Mouse (Mus musculus): ENCODE data around the gene Srrd. TPM values are rescaled to one million over a fixed set of nuclear protein-coding genes. Genes with fewer than 3 reads are reported as not detected.

The Srrd gene
- polyA plus RNA-seq, 1 experiment from 2014 or later, result 56.0 TPM

DNA sequence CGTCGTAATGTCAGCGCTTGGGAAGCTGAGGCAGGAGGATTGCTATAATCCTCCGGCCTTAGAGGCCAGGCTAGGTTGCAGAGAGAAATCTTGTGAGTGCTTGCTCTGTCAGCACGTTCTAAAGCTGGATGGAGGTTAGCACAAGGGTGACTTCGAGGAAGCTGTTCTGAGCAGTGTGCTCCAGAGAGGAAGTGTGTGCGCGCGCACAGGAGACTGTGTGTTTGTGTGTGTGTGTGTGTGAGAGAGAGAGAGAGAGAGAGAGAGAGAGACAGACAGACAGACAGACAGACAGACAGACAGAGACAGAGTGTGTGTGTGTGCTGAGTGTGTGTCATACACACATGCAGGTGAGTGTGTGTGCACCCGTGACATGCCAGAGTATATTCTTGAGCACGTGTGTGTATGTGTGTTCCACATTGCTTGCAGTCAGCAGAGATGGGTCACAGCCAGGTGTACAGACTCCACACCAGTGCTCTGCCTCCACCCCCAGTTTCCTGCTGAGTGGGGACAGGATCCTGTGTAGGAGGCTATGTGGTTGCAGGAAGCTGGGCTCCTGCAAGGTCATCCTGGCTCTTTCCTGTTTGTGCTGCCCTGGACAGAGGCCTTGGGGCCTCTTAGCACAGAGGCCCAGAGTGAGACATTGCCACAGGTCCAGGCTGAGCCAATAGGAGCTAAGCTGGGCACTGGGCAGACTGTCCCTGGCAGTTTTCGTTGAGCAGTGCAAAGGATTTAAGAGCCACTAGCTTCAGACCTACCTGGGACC, 44.4 kb downstream of the Srrd start:
- Histone ChIP-seq H3K4me1 (ENCODE audit: control insufficient read depth, insufficient read depth, low read length) (no peaks in the 10 kb centered on the region), H3K4me2 (ENCODE audit: low read depth, severe bottlenecking) (no peak overlapping the region), H3K27ac (replicated peaks; ENCODE audit: low read depth, low read length) (no peak overlapping the region), H3K4me3 (ENCODE audit: low read depth, low read length) (no peak overlapping the region), H3K27me3 (ENCODE audit: control insufficient read depth, insufficient read depth, low read length) (no peaks in the 10 kb centered on the region), H3K9ac (ENCODE audit: low read length) (no peak overlapping the region), H3K9me3 (ENCODE audit: control insufficient read depth, low read length) (no peaks in the 10 kb centered on the region), H3K36me3 (ENCODE audit: control insufficient read depth, insufficient read depth, low read length) (no peaks in the 10 kb centered on the region)
- 85% methylated on average over 12 of the region's 12 CpGs for WGBS
- no peak for ATAC-seq (ENCODE audit: insufficient number of reproducible peaks, low FRiP score, low TSS enrichment, low read depth)
- no peak for DNase-seq (ENCODE audit: low spot score)

DNA sequence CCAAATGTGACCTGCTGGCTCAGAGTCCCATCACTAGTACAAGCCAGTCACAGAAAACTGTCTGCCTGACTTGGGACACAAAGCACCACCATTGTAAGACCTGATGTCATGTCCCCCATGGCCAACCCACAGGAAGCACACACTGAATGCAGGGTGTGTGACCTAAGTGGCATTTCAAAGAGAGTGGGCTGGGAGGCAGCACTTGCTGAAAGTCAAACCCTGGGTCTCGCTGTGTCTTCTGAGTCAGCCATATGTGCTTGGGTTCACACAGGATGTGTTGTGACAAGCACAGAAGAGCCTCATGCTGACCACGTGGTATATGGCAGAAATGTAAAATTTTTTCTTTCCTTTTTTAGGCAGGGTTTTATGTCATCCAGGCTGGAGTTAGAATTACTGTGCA, 45.6 kb downstream of the Srrd start:
- DNase-seq (ENCODE audit: low spot score), result no peak
- 86% methylated on average over 2 of the region's 2 CpGs for WGBS
- H3K4me1 ChIP-seq (ENCODE audit: control insufficient read depth, insufficient read depth, low read length), result no peaks in the 10 kb centered on the region

DNA sequence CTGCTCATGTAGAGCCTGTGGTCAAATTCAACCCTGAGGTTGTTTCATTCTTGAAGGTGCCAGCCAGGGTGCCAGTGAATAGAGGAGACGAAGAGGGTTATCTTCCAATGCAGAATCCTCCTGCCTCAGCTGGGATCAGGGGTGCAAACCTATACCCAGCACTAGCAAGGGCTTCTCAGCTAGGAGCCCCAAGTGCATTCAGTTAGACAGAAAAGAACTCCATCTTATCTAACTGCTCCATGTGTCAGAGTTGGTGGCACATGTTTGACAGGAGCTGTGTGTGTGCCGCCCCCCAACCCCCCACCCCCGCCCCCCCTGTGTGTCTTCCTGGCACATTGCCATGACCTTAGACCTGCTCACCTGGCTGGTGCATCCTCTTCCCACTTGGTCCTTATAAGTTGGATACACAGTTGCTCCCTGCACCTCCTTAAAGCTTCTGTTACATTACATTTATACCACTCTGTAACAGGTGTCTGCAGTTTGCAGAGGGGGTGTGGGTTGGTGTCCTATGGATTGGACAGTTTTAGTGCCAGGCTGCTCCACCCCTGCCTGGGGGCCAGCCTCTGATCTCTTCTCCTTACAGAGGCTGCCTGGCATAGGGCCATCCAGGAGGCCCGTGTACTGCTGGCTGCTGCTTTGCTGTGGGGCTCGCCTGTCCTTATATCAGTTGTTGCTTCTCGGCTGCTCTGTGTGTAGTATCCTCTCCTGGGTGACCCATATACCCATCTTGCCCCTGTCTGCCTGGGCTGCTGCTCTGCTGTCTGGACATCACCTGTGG, 46.2 kb downstream of the Srrd start:
- Histone ChIP-seq H3K4me2 (ENCODE audit: low read depth, severe bottlenecking) (no peak overlapping the region), H3K4me1 (ENCODE audit: control insufficient read depth, insufficient read depth, low read length) (no peaks in the 10 kb centered on the region), H3K9ac (ENCODE audit: low read length) (no peak overlapping the region), H3K27ac (replicated peaks; ENCODE audit: low read depth, low read length) (no peak overlapping the region), H3K27me3 (ENCODE audit: control insufficient read depth, insufficient read depth, low read length) (no peaks in the 10 kb centered on the region), H3K36me3 (ENCODE audit: control insufficient read depth, insufficient read depth, low read length) (no peaks in the 10 kb centered on the region), H3K9me3 (ENCODE audit: control insufficient read depth, low read length) (no peaks in the 10 kb centered on the region), H3K4me3 (ENCODE audit: low read depth, low read length) (no peak overlapping the region)
- DNase-seq (ENCODE audit: low spot score) (no peak), ATAC-seq (ENCODE audit: insufficient number of reproducible peaks, low FRiP score, low TSS enrichment, low read depth) (no peak)
- 75% methylated on average over 6 of the region's 6 CpGs for WGBS

More for the DNA sequence above, 45.6 kb downstream of the Srrd start:
- Histone ChIP-seq H3K9ac (ENCODE audit: low read length) (no peak overlapping the region), H3K4me3 (ENCODE audit: low read depth, low read length) (no peak overlapping the region), H3K27me3 (ENCODE audit: control insufficient read depth, insufficient read depth, low read length) (no peaks in the 10 kb centered on the region), H3K4me2 (ENCODE audit: low read depth, severe bottlenecking) (no peak overlapping the region), H3K27ac (replicated peaks; ENCODE audit: low read depth, low read length) (no peak overlapping the region), H3K36me3 (ENCODE audit: control insufficient read depth, insufficient read depth, low read length) (no peaks in the 10 kb centered on the region), H3K9me3 (ENCODE audit: control insufficient read depth, low read length) (no peaks in the 10 kb centered on the region)
- no peak for ATAC-seq (ENCODE audit: insufficient number of reproducible peaks, low FRiP score, low TSS enrichment, low read depth)

DNA sequence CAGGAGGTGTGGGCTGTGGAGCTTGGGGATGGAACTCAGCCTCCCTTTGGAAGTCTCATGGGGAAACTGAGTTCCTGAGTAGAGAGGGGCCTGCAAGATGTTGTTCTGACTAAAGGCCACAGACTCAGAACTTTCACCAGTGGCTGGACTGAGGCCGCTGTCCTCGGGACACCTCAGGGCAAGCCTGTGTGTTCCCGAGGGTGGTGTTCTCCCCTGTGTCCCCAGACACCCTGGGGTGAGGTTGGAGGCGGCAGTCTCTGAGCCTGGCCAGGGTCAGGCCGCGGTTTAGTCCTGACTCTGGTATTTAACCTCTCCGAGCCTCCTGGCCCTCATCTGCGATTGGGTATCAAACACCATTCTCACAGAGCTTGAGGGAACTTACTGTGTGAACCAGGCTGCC, 47.3 kb downstream of the Srrd start:
- ATAC-seq (ENCODE audit: insufficient number of reproducible peaks, low FRiP score, low TSS enrichment, low read depth) (no peak), DNase-seq (ENCODE audit: low spot score) (no peak)
- Histone ChIP-seq H3K4me1 (ENCODE audit: control insufficient read depth, insufficient read depth, low read length) (no peaks in the 10 kb centered on the region), H3K27me3 (ENCODE audit: control insufficient read depth, insufficient read depth, low read length) (no peaks in the 10 kb centered on the region), H3K4me2 (ENCODE audit: low read depth, severe bottlenecking) (no peak overlapping the region), H3K4me3 (ENCODE audit: low read depth, low read length) (no peak overlapping the region), H3K27ac (replicated peaks; ENCODE audit: low read depth, low read length) (no peak overlapping the region), H3K9me3 (ENCODE audit: control insufficient read depth, low read length) (no peaks in the 10 kb centered on the region), H3K36me3 (ENCODE audit: control insufficient read depth, insufficient read depth, low read length) (no peaks in the 10 kb centered on the region), H3K9ac (ENCODE audit: low read length) (no peak overlapping the region)
- WGBS, result 63% methylated on average over 8 of the region's 8 CpGs

DNA sequence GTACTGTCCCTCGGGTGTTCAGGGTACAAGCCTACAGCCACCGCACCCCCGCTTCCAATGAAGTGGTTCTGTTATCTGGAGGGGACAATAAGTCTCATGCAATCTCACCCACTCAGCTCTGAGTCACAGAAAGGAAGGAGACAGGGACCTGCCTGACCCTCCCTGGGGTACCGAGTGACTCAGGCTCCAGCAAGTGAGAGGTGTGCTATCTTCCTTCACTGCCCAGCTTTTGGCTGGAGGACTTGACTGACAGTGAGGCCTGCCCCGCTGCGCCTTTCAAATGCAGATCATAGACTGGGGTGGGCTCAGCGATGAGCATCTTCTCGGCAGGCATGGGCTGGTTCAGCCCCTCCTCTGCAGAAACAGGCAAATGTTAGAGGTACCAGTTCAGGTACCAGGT, 47.7 kb downstream of the Srrd start:
- H3K4me1 ChIP-seq (ENCODE audit: control insufficient read depth, insufficient read depth, low read length), result no peaks in the 10 kb centered on the region
- no peaks in the 10 kb centered on the region for H3K36me3 ChIP-seq (ENCODE audit: control insufficient read depth, insufficient read depth, low read length)
- H3K9ac ChIP-seq (ENCODE audit: low read length), result no peak overlapping the region
- H3K27ac ChIP-seq (replicated peaks; ENCODE audit: low read depth, low read length), result no peak overlapping the region
- H3K27me3 ChIP-seq (ENCODE audit: control insufficient read depth, insufficient read depth, low read length), result no peaks in the 10 kb centered on the region
- ATAC-seq (ENCODE audit: insufficient number of reproducible peaks, low FRiP score, low TSS enrichment, low read depth), result no peak
- H3K4me3 ChIP-seq (ENCODE audit: low read depth, low read length), result no peak overlapping the region
- H3K4me2 ChIP-seq (ENCODE audit: low read depth, severe bottlenecking), result no peak overlapping the region
- 46% methylated on average over 8 of the region's 8 CpGs for WGBS
- no peaks in the 10 kb centered on the region for H3K9me3 ChIP-seq (ENCODE audit: control insufficient read depth, low read length)
- DNase-seq (ENCODE audit: low spot score), result no peak

DNA sequence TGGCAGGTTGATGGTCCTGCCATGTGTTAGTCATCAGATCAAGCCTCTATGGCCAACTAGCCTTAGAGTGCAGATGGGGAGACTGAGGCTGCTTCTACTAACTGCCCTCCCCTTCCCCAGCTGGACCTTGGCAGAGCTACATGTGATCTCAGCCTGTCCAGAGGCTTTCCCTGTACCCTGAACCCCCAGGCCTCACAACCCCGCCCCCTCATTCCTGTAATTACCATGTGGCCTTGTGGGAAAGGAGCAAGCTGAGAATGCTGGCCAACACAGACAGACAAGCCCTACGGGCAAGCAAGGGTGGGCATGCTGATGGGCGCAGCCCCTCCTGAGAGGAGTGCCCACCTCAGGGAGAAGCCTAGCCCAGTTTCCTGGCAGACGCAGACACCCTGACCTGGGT, 48.1 kb downstream of the Srrd start:
- Histone ChIP-seq H3K27me3 (ENCODE audit: control insufficient read depth, insufficient read depth, low read length) (no peaks in the 10 kb centered on the region), H3K9ac (ENCODE audit: low read length) (no peak overlapping the region), H3K4me3 (ENCODE audit: low read depth, low read length) (no peak overlapping the region), H3K4me2 (ENCODE audit: low read depth, severe bottlenecking) (no peak overlapping the region), H3K4me1 (ENCODE audit: control insufficient read depth, insufficient read depth, low read length) (no peaks in the 10 kb centered on the region), H3K36me3 (ENCODE audit: control insufficient read depth, insufficient read depth, low read length) (no peaks in the 10 kb centered on the region), H3K27ac (replicated peaks; ENCODE audit: low read depth, low read length) (no peak overlapping the region), H3K9me3 (ENCODE audit: control insufficient read depth, low read length) (no peaks in the 10 kb centered on the region)
- 58% methylated on average over 4 of the region's 4 CpGs for WGBS
- ATAC-seq (ENCODE audit: insufficient number of reproducible peaks, low FRiP score, low TSS enrichment, low read depth), result no peak
- no peak for DNase-seq (ENCODE audit: low spot score)

DNA sequence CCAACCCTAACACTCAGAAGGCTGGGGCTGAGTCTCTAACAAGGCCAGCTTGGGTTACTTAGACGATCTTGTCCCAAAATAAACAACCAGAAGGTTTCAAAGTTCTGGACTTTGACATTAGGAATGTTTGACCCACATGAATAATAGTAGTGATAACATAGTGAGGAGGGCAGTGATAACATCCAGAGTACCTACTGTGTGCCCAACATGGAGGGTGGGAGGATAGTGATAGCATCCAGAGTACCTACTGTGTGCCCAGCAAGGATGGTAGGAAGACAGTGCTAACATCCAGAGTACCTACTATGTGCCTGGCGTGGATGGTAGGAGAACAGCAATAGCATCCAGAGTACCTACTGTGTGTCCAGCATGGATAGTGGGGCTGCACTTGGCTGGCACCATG, 49.0 kb downstream of the Srrd start:
- H3K4me3 ChIP-seq (ENCODE audit: low read depth, low read length), result no peak overlapping the region
- H3K4me2 ChIP-seq (ENCODE audit: low read depth, severe bottlenecking), result no peak overlapping the region
- no peaks in the 10 kb centered on the region for H3K36me3 ChIP-seq (ENCODE audit: control insufficient read depth, insufficient read depth, low read length)
- ATAC-seq (ENCODE audit: insufficient number of reproducible peaks, low FRiP score, low TSS enrichment, low read depth), result no peak
- no peaks in the 10 kb centered on the region for H3K4me1 ChIP-seq (ENCODE audit: control insufficient read depth, insufficient read depth, low read length)
- no peaks in the 10 kb centered on the region for H3K27me3 ChIP-seq (ENCODE audit: control insufficient read depth, insufficient read depth, low read length)
- no peaks in the 10 kb centered on the region for H3K9me3 ChIP-seq (ENCODE audit: control insufficient read depth, low read length)
- H3K9ac ChIP-seq (ENCODE audit: low read length), result no peak overlapping the region
- 74% methylated on average over 2 of the region's 2 CpGs for WGBS
- no peak for DNase-seq (ENCODE audit: low spot score)
- H3K27ac ChIP-seq (replicated peaks; ENCODE audit: low read depth, low read length), result no peak overlapping the region

DNA sequence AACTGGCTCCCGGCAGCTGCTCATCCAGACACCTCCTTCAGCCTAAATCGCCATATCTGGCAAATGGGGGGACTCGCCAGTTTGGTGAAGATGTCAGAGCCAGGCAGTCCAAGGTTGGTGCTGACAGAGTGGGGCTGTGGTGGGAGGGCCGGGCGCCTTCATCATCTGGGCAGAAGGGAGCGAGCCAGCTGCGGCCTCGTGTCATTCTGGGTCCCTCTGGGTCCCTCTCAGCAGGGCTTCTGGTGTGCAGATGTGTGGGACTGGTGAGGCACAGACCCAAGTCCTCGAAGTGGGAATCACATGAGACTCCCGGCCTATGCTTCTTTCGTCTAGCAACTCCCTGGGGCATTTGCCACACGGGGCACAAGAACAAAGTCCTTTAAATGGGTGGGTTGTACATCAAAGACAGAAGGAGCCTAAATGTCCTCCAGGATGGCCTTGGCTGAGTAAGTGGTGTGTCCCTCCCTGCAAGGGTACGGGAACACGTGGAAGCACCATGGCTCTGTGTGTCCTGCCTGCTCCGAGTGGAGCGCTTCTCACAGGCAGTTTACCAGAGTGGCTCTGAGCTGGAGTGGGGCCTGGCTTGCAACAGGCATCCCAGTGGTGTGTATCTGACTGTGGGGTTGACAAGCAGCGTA, 50.4 kb downstream of the Srrd start:
- no peaks in the 10 kb centered on the region for H3K4me1 ChIP-seq (ENCODE audit: control insufficient read depth, insufficient read depth, low read length)

More for the DNA sequence above, 50.4 kb downstream of the Srrd start:
- H3K9ac ChIP-seq (ENCODE audit: low read length), result no peak overlapping the region
- no peaks in the 10 kb centered on the region for H3K36me3 ChIP-seq (ENCODE audit: control insufficient read depth, insufficient read depth, low read length)
- WGBS, result 77% methylated on average over 17 of the region's 17 CpGs
- DNase-seq (ENCODE audit: low spot score), result no peak
- no peaks in the 10 kb centered on the region for H3K9me3 ChIP-seq (ENCODE audit: control insufficient read depth, low read length)
- no peak overlapping the region for H3K27ac ChIP-seq (replicated peaks; ENCODE audit: low read depth, low read length)
- ATAC-seq (ENCODE audit: insufficient number of reproducible peaks, low FRiP score, low TSS enrichment, low read depth), result no peak
- no peak overlapping the region for H3K4me2 ChIP-seq (ENCODE audit: low read depth, severe bottlenecking)
- no peaks in the 10 kb centered on the region for H3K27me3 ChIP-seq (ENCODE audit: control insufficient read depth, insufficient read depth, low read length)
- H3K4me3 ChIP-seq (ENCODE audit: low read depth, low read length), result no peak overlapping the region
